Mouse (Mus musculus) limb, embryonic 14.5 days (tissue): ENCODE data around the gene Fat4. TPM values are rescaled to one million over a fixed set of nuclear protein-coding genes. Genes with fewer than 3 reads are reported as not detected.
A peak's percentile ranks its signal among the peaks of the same experiment; 100 is the strongest.

Source experiments
- ATAC-seq: fragments of 200-750 bp; cut with Nextera tagmentation; 2 replicates; pipeline ENCODE4 v1.8.0; 2017; ENCODE audit warnings: low read depth, moderate number of reproducible peaks, moderate TSS enrichment; ENCODE audit not compliant: low FRiP score
- DNase-seq: peaks from one replicate; pipeline ENCODE4 v3.0.0-alpha.2; 2015; ENCODE audit warnings: low spot score
- H3K27ac ChIP-seq: fragments of 300-500 bp; sonication (generic); replicated peaks from 2 replicates; pipeline ENCODE4 v1.5.1; 2014; ENCODE audit warnings: low read depth, mild to moderate bottlenecking, low read length, moderate library complexity, mixed read lengths
- H3K27me3 ChIP-seq: fragments of 300-500 bp; sonication (generic); 2 replicates; pipeline ENCODE4 v1.6.1; 2014; ENCODE audit warnings: low read length, mixed read lengths; ENCODE audit not compliant: control insufficient read depth, insufficient read depth
- H3K36me3 ChIP-seq: fragments of 300-500 bp; sonication (generic); 2 replicates; pipeline ENCODE4 v1.6.1; 2014; ENCODE audit warnings: mild to moderate bottlenecking, low read length, moderate library complexity, mixed read lengths; ENCODE audit not compliant: control insufficient read depth, insufficient read depth
- H3K4me1 ChIP-seq: fragments of 300-500 bp; sonication (generic); 2 replicates; pipeline ENCODE4 v1.6.1; 2014; ENCODE audit warnings: antibody characterized with exemption, low read length, mixed read lengths; ENCODE audit not compliant: control insufficient read depth, insufficient read depth
- H3K4me2 ChIP-seq: fragments of 300-500 bp; sonication (generic); replicated peaks from 2 replicates; pipeline ENCODE4 v1.6.1; 2014; ENCODE audit warnings: low read depth, mild to moderate bottlenecking, low read length, moderate library complexity; ENCODE audit not compliant: severe bottlenecking
- H3K4me3 ChIP-seq: fragments of 300-500 bp; sonication (generic); replicated peaks from 2 replicates; pipeline ENCODE4 v1.5.1; 2014; ENCODE audit warnings: low read length
- H3K9ac ChIP-seq: fragments of 300-500 bp; sonication (generic); 2 replicates; pipeline ENCODE4 v1.6.1; 2014; ENCODE audit warnings: mild to moderate bottlenecking, low read depth, low read length, moderate library complexity; ENCODE audit not compliant: severe bottlenecking
- H3K9me3 ChIP-seq: fragments of 300-500 bp; sonication (generic); 2 replicates; pipeline ENCODE4 v1.6.1; 2016; ENCODE audit warnings: low read length; ENCODE audit not compliant: control insufficient read depth
- POLR2A ChIP-seq: fragments of 200-500 bp; IDR thresholded peaks from 2 replicates; pipeline ENCODE4 v1.8.0; 2012; ENCODE audit warnings: inconsistent platforms, mild to moderate bottlenecking, moderate library complexity, borderline replicate concordance; ENCODE audit not compliant: insufficient read depth, insufficient read length; ENCODE audit errors: extremely low read depth
- WGBS: fragments of 180-500 bp; shearing (Covaris S2); extraction: QIAGEN DNeasy Blood & Tissue Kit; methylation state at CpG from one replicate; pipeline ENCODE4 v1.1.7; 2014; 5-methylcytosine and 5-hydroxymethylcytosine counted together
- polyA plus RNA-seq, 2 experiments: library from polyadenylated mRNA; depleted of rRNA in 1 of 2; stranded (reverse) in 1 of 2; unstranded in 1 of 2; fragments of >200 nt; fragmentation: Nextera tagmentation in 1 of 2; extraction: Ambion mirVana in 1 of 2; gene quantifications; 2 replicates each; pipeline versions ENCODE4 v1.2.1 to v1.2.3; 2012 to 2014

The Fat4 gene
- polyA plus RNA-seq, 2 experiments: 22.8 to 23.9 TPM

DNA sequence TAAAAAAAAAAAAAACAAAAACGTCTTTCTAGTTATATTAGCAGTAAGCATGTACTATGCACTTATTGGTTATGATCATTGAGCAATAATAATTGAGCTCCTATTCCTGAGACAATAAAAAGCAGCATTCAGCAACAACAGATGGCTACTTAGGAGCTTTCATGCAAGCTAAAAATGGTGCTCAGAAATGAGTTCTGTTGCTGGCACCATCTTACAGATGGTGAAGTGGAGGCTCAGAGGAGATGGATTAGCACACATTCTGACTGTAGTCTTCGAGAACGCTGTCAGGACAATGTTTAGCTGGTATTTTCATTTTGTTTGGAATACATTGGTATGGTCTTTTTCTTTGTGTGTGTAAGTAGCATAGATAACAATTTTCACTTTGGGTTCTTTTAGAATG is 20.1 kb downstream of the Fat4 start:
- H3K36me3 ChIP-seq: peaks cover 9% of the 10 kb centered on the region
- no peak overlapping the region for H3K27ac ChIP-seq
- TF ChIP-seq POLR2A: no peak
- H3K4me2 ChIP-seq: no peak overlapping the region
- DNase-seq: no peak
- peaks cover 5% of the 10 kb centered on the region for H3K4me1 ChIP-seq
- H3K9ac ChIP-seq: no peak overlapping the region
- no peaks in the 10 kb centered on the region for H3K9me3 ChIP-seq
- no peak overlapping the region for H3K4me3 ChIP-seq
- no peaks in the 10 kb centered on the region for H3K27me3 ChIP-seq
- 65% methylated on average over 3 of the region's 3 CpGs for WGBS
- no peak for ATAC-seq

DNA sequence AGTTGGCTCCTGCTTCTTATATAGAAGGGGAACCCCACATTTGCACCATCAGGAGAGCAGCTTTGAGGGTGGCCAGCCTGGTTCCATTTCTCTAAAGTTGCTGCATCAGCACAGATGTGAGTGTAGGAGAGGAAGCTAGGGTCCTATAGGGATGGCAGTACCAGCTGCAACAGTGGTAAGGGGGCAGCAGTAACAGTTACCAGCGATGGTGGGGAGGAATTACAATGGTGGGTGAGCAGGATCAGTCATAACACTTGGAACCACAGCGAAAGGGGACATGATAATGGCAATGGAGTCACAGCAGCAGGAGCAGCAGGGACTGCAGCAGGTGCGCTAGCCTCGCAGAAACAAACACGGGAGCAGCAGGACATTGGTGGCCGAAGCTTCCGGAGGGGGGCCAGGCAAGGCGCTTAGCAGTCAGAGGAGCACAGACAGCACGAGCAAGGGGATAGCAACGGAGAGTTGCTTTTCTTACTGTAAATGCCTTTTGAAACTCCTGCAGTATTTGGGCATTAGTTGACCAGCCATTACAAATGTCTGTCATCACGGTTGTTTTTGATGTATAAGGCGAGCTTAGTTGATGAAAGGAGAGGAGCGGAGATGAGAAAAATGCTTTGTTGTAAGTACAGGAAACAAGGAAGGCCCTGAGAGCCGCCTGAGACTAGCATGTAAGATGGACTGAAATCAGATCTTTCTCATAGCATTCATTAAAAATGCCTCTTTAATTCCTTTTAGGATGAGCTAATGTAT is 21.1 kb downstream of the Fat4 start:
- Histone ChIP-seq H3K4me1 (peaks cover 13% of the 10 kb centered on the region), H3K36me3 (peaks cover 2% of the 10 kb centered on the region), H3K4me3 (no peak overlapping the region), H3K4me2 (0 out of 2 replicates have a peak overlapping the region, but pooled peaks have one; percentile 4), H3K9me3 (no peaks in the 10 kb centered on the region), H3K9ac (no peak overlapping the region), H3K27me3 (no peaks in the 10 kb centered on the region), H3K27ac (no peak overlapping the region)
- ATAC-seq (no peak), DNase-seq (no peak)
- 43% methylated on average over 14 of the region's 14 CpGs for WGBS
- no peak for TF ChIP-seq POLR2A

DNA sequence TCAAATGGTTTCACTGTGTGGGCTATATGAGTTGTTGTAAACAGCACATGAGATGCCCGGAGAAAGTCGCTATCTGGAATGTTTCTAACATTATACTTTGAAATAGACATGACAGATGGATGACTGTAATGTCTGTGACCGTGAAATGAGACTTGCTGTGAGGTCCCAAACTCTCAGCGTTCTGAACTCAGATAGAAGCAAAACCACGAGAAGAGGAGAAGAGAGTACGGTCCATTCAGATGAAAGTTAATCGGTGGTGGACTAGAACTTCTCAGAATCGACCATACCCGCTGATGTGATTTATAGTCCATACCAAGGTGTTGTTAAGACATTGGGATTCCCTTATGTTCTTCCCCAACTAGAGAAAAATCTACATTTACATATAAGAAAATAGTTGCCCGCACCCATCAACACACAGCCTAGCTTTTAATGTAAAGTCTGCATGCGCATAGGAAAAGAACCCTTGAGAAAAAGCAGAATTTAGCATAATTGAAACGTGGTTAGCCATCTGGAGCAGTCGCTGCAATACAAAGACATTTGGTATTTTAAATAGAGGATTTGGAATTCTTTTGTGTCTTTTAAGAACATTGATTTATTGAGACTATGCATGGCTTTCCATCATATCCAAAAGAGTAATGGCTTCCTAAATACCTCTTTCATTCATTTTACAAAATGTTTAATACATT is 21.8 kb downstream of the Fat4 start:
- H3K27ac ChIP-seq: no peak overlapping the region
- ATAC-seq: no peak
- H3K9me3 ChIP-seq: no peaks in the 10 kb centered on the region
- peaks cover 18% of the 10 kb centered on the region for H3K4me1 ChIP-seq
- H3K36me3 ChIP-seq: no peaks in the 10 kb centered on the region; the same call in 1 of the 2 replicates
- no peaks in the 10 kb centered on the region for H3K27me3 ChIP-seq
- no peak for TF ChIP-seq POLR2A
- no peak for DNase-seq
- H3K9ac ChIP-seq: no peak overlapping the region
- WGBS: 67% methylated on average over 13 of the region's 13 CpGs
- H3K4me2 ChIP-seq: no peak overlapping the region
- no peak overlapping the region for H3K4me3 ChIP-seq

- no peak for DNase-seq
- ATAC-seq: no peak
- WGBS: 61% methylated on average over 5 of the region's 5 CpGs
Measured at GRCm38 (mm10) chr3:38912768-38913487, 26.2 kb downstream of the Fat4 start.

DNA sequence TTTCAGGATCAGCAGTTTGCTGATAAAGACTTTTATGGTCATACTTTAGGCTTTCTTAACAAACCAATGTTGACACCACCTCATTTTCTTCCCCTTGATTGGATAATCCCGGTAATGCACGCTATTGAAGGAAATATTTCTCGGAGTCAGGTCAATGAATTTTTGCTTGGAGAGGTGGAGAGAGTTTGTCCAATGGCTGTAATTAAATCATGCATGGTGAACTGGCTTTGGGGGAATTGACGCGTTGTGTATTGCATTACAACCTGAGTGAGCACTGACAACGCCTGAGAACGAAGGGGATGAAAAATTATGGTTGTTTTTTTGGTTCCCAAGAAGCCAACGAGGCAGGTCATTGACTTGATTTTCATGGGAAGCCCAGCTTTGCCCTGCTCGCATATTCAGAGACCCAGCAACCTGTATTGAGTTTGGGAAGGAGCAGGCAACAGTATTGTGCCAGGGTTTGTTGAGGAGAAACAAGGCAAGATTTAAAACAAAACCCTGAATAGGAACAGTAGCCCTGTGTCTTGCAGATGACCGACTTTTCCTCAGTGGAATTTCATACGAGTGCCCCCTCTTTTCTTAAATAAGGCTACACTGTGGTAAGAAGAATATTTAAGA is 26.9 kb downstream of the Fat4 start:
- Histone ChIP-seq H3K27me3 (no peaks in the 10 kb centered on the region), H3K4me2 (no peak overlapping the region), H3K36me3 (0 out of 2 replicates have a peak, but pooled peaks cover 8% of the 10 kb centered on the region), H3K4me1 (peaks cover 14% of the 10 kb centered on the region), H3K9me3 (no peaks in the 10 kb centered on the region), H3K4me3 (no peak overlapping the region), H3K9ac (no peak overlapping the region), H3K27ac (no peak overlapping the region)
- TF ChIP-seq POLR2A: no peak
- DNase-seq (no peak), ATAC-seq (no peak)
- 69% methylated on average over 11 of the region's 11 CpGs for WGBS

More at GRCm38 (mm10) chr3:38912768-38913487, 26.2 kb downstream of the Fat4 start:
- Histone ChIP-seq H3K27ac (no peak overlapping the region), H3K9me3 (no peaks in the 10 kb centered on the region), H3K9ac (no peak overlapping the region), H3K36me3 (0 out of 2 replicates have a peak, but pooled peaks cover 8% of the 10 kb centered on the region), H3K4me2 (no peak overlapping the region), H3K4me3 (no peak overlapping the region), H3K4me1 (peaks cover 15% of the 10 kb centered on the region), H3K27me3 (no peaks in the 10 kb centered on the region)
- TF ChIP-seq POLR2A: no peak
